Mouse (Mus musculus) spleen, adult 18-20 months (tissue): Measurements from ENCODE around the gene Sp6.

ENCODE experiments used
- DNase-seq, 2 experiments: peaks; one replicate each; pipeline ENCODE4 v3.0.0; 2022; ENCODE audit warnings: mixed read lengths in 2 of 2

Sp6 gene

GRCm38 (mm10) chr11:96982355-96982754, 30.8 kb upstream of the Sp6 start:
- peak; percentile 72 to 83 for DNase-seq

GRCm38 (mm10) chr11:96982859-96983258, 30.3 kb upstream of the Sp6 start, which contains the start of gene Sp2:
TSS of gene Sp2 (minus strand) at chr11:96982959.
- no peak for DNase-seq

GRCm38 (mm10) chr11:96984903-96985302, 28.3 kb upstream of the Sp6 start:
- DNase-seq = no peak

GRCm38 (mm10) chr11:96986463-96986862, 26.7 kb upstream of the Sp6 start:
- no peak for DNase-seq

- peak; percentile 48 to 52 for DNase-seq
Measured at GRCm38 (mm10) chr11:96987873-96988655, 25.1 kb upstream of the Sp6 start.

GRCm38 (mm10) chr11:96991501-96991900, 21.7 kb upstream of the Sp6 start:
- DNase-seq = no peak

GRCm38 (mm10) chr11:96992722-96993311, 20.4 kb upstream of the Sp6 start:
- no peak for DNase-seq

- no peak for DNase-seq
Measured at GRCm38 (mm10) chr11:96995031-96995430, 18.2 kb upstream of the Sp6 start.

GRCm38 (mm10) chr11:96995836-96996772, 17.1 kb upstream of the Sp6 start:
- DNase-seq = peak in 1 of 2 experiments; percentile 22

GRCm38 (mm10) chr11:96996773-96997379, 16.3 kb upstream of the Sp6 start:
- no peak for DNase-seq

- DNase-seq = peak in 1 of 2 experiments; percentile 15
Measured at GRCm38 (mm10) chr11:96997380-96997956, 15.7 kb upstream of the Sp6 start.

GRCm38 (mm10) chr11:97003170-97003569, 10.0 kb upstream of the Sp6 start:
- DNase-seq = no peak

GRCm38 (mm10) chr11:97007093-97007794, 6.0 kb upstream of the Sp6 start:
- DNase-seq = no peak

- DNase-seq = no peak
Measured at GRCm38 (mm10) chr11:97009198-97009790, 3.9 kb upstream of the Sp6 start.

GRCm38 (mm10) chr11:97017696-97018582, 4.7 kb downstream of the Sp6 start:
- no peak for DNase-seq

- DNase-seq = peak in 1 of 2 experiments; percentile 28
Measured at GRCm38 (mm10) chr11:97018583-97019344, 5.6 kb downstream of the Sp6 start.

- peak in 1 of 2 experiments; percentile 10 for DNase-seq
Measured at GRCm38 (mm10) chr11:97019345-97019708, 6.1 kb downstream of the Sp6 start.

- DNase-seq = no peak
Measured at GRCm38 (mm10) chr11:97021121-97021765, 8.0 kb downstream of the Sp6 start.
